ENCODE assay signal across 9 mouse cellular contexts in the genomic region with DNA sequence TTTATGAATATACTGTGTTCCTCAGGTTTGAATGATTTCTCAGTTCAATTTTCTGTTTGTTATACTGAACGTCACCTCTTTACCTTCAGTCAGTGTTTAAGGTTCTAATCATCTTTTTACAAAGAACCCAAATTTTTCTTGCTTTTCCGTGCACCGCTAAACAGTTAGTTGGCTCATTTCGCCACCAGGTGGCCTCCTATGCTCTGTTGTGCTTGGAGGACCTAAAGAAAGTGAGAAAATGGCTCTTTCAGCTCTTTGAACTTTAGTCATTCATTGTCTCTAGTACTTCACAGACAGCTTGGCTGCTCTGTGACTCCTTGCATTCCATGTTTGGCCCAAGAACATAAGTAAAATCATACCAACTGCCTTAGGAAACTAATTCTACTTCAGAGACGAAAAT.
DNase-seq lines count a peak whose midpoint lies in the region; ATAC-seq and TF ChIP-seq lines count a peak whose summit lies in the region.
"Had no signal": no experiment of that assay in that cellular context is flagged by ENCODE, and none has a peak within 500 bp of the region (broad histone marks: within the 10 kb centered on the region; RNA-seq: fewer than 3 reads in every experiment).

No protein-coding gene starts in this region.

- no peak for ATAC-seq in heart, postnatal 0 days (ENCODE audit: insufficient read depth, low read depth)
- peak; percentile 16; the same call in 1 of the 2 replicates for ATAC-seq in midbrain, embryonic 12.5 days (ENCODE audit: low FRiP score, low read depth)
- no peak for ATAC-seq in midbrain, embryonic 16.5 days
- ATAC-seq in forebrain, postnatal 0 days, result peak; percentile 36; the same call in 1 of the 2 replicates

- WGBS in heart, postnatal 0 days, result 47% methylated on average over 5 of the region's 5 CpGs
- WGBS in midbrain, embryonic 12.5 days, result 19% methylated on average over 5 of the region's 5 CpGs
- whole genome bisulfite sequencing in midbrain, embryonic 16.5 days, result 19% methylated on average over 5 of the region's 5 CpGs
- WGBS in forebrain, postnatal 0 days, result 19% methylated on average over 5 of the region's 5 CpGs

- H3K9ac ChIP-seq in heart, postnatal 0 days (replicated peaks; ENCODE audit: low read depth, low read length), result no peak overlapping the region
- no peak overlapping the region for H3K9ac ChIP-seq in midbrain, embryonic 12.5 days (replicated peaks)
- H3K9ac ChIP-seq in midbrain, embryonic 16.5 days (ENCODE audit: low read depth, low read length), result no peak overlapping the region
- H3K9ac ChIP-seq in forebrain, postnatal 0 days, result no peak overlapping the region
- H3K9ac ChIP-seq: hindbrain, embryonic 15.5 days had no signal

- H3K4me3 ChIP-seq in heart, postnatal 0 days (ENCODE audit: low read depth, low read length), result no peak overlapping the region
- no peak overlapping the region for H3K4me3 ChIP-seq in midbrain, embryonic 12.5 days
- H3K4me3 ChIP-seq in midbrain, embryonic 16.5 days (ENCODE audit: low read depth, low read length), result no peak overlapping the region
- no peak overlapping the region for H3K4me3 ChIP-seq in forebrain, postnatal 0 days (ENCODE audit: low read depth, low read length)
- H3K4me3 ChIP-seq: hindbrain, embryonic 15.5 days had no signal

- H3K4me1 ChIP-seq in heart, postnatal 0 days (ENCODE audit: control insufficient read depth, insufficient read depth), result no peaks in the 10 kb centered on the region
- peaks cover 8% of the 10 kb centered on the region; the same call in 1 of the 2 replicates for H3K4me1 ChIP-seq in midbrain, embryonic 12.5 days
- H3K4me1 ChIP-seq in midbrain, embryonic 16.5 days (ENCODE audit: control insufficient read depth, insufficient read depth, low read length), result no peaks in the 10 kb centered on the region
- no peaks in the 10 kb centered on the region for H3K4me1 ChIP-seq in forebrain, postnatal 0 days (ENCODE audit: insufficient read depth)
- H3K4me1 ChIP-seq: hindbrain, embryonic 15.5 days had no signal

- no peak overlapping the region for H3K4me2 ChIP-seq in heart, postnatal 0 days (ENCODE audit: low read depth, low read length)
- H3K4me2 ChIP-seq in midbrain, embryonic 12.5 days (replicated peaks), result no peak overlapping the region
- H3K4me2 ChIP-seq in midbrain, embryonic 16.5 days (ENCODE audit: low read length), result no peak overlapping the region
- H3K4me2 ChIP-seq in forebrain, postnatal 0 days (ENCODE audit: low read depth), result no peak overlapping the region
- H3K4me2 ChIP-seq: hindbrain, embryonic 15.5 days had no signal

- H3K27me3 ChIP-seq in heart, postnatal 0 days (ENCODE audit: control insufficient read depth, insufficient read depth, low read length), result no peaks in the 10 kb centered on the region
- no peaks in the 10 kb centered on the region for H3K27me3 ChIP-seq in midbrain, embryonic 12.5 days
- no peaks in the 10 kb centered on the region for H3K27me3 ChIP-seq in midbrain, embryonic 16.5 days (ENCODE audit: control insufficient read depth, insufficient read depth, low read depth, low read length)
- H3K27me3 ChIP-seq in forebrain, postnatal 0 days (ENCODE audit: insufficient read depth, low read length), result no peaks in the 10 kb centered on the region
- H3K27me3 ChIP-seq: hindbrain, embryonic 15.5 days had no signal

- TF ChIP-seq EP300 in heart, postnatal 0 days (IDR thresholded peaks at IDR 0.05; ENCODE audit: low read depth), result no peak

- H3K27ac ChIP-seq in heart, postnatal 0 days (ENCODE audit: low read depth), result no peak overlapping the region
- no peak overlapping the region for H3K27ac ChIP-seq in midbrain, embryonic 12.5 days (replicated peaks)
- no peak overlapping the region for H3K27ac ChIP-seq in midbrain, embryonic 16.5 days (ENCODE audit: low read length)
- H3K27ac ChIP-seq in forebrain, postnatal 0 days (ENCODE audit: low read depth, low read length), result no peak overlapping the region
- H3K27ac ChIP-seq: hindbrain, embryonic 15.5 days had no signal

- H3K9me3 ChIP-seq in heart, postnatal 0 days (replicated peaks; ENCODE audit: control insufficient read depth, low read length), result no peaks in the 10 kb centered on the region
- no peaks in the 10 kb centered on the region for H3K9me3 ChIP-seq in midbrain, embryonic 12.5 days
- H3K9me3 ChIP-seq in midbrain, embryonic 16.5 days (replicated peaks; ENCODE audit: control insufficient read depth, low read length, poor library complexity, severe bottlenecking), result no peaks in the 10 kb centered on the region
- no peaks in the 10 kb centered on the region for H3K9me3 ChIP-seq in forebrain, postnatal 0 days (ENCODE audit: low read length)
- H3K9me3 ChIP-seq: hindbrain, embryonic 15.5 days had no signal

- peak; percentile 69 for TF ChIP-seq CTCF in heart, postnatal 0 days (IDR thresholded peaks at IDR 0.05; ENCODE audit: low read depth)
- peak; percentile 81 for TF ChIP-seq CTCF in forebrain, postnatal 0 days (IDR thresholded peaks at IDR 0.05; ENCODE audit: low read depth)

- H3K36me3 ChIP-seq in heart, postnatal 0 days (replicated peaks; ENCODE audit: control insufficient read depth, insufficient read depth, low read length), result no peaks in the 10 kb centered on the region
- no peaks in the 10 kb centered on the region for H3K36me3 ChIP-seq in midbrain, embryonic 12.5 days
- no peaks in the 10 kb centered on the region for H3K36me3 ChIP-seq in midbrain, embryonic 16.5 days (ENCODE audit: control insufficient read depth, insufficient read depth, low read length)
- H3K36me3 ChIP-seq in forebrain, postnatal 0 days (ENCODE audit: insufficient read depth), result no peaks in the 10 kb centered on the region
- H3K36me3 ChIP-seq: hindbrain, embryonic 15.5 days had no signal

- DNase-seq in heart, postnatal 0 days (ENCODE audit: low spot score), result peak; percentile 46
- DNase-seq in heart, adult 8-10 months (ENCODE audit: low spot score), result no peak
- DNase-seq in R1 (ENCODE audit: low read depth, low spot score), result peak; percentile 58
- DNase-seq in forebrain, postnatal 0 days, result peak; percentile 75
- peak; percentile 79 for DNase-seq in retina, embryonic 14.5 days (ENCODE audit: low spot score)
- no peak for DNase-seq in left cerebral cortex, adult 8-10 months (ENCODE audit: low spot score in 2 of 2)

Comparison
In these comparisons a context has a peak if more than half of its experiments do, and no peak if none do; other contexts are left out.
1. ATAC-seq: peak in midbrain, embryonic 12.5 days (single experiment) and forebrain, postnatal 0 days (single experiment); none in heart, postnatal 0 days (single experiment) and midbrain, embryonic 16.5 days (single experiment).
2. DNase-seq: peak in heart, postnatal 0 days (single experiment), R1 (single experiment), forebrain, postnatal 0 days (single experiment) and retina, embryonic 14.5 days (single experiment); none in heart, adult 8-10 months (single experiment) and left cerebral cortex, adult 8-10 months (0 of 2).